Mouse (Mus musculus) cerebellum, adult 18-20 months (tissue): ENCODE data around the gene Tex2.

ENCODE experiments used
- DNase-seq, 2 experiments: peaks; one replicate each; pipeline ENCODE4 v3.0.0; 2021

Tex2 gene

DNA sequence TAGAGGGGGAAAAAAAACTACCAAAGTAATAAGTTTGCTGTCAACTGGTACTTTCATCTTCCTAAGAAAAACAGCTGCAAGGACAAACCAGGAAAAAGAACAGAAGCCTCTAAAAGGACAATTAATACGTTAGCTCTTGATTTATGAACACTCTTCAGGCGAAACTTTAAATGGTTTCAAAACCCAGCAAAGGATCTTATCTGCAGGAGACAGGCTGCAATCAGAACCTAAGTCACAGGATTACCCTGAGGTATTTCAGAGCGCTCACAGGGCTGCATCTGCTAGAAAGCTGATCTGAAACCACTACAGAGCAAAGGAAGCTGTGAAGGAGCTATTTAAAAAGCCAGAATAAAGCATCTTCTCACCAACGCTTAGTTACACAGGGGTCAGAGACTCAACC, 131.6 kb downstream of the Tex2 start:
- DNase-seq, result no peak

DNA sequence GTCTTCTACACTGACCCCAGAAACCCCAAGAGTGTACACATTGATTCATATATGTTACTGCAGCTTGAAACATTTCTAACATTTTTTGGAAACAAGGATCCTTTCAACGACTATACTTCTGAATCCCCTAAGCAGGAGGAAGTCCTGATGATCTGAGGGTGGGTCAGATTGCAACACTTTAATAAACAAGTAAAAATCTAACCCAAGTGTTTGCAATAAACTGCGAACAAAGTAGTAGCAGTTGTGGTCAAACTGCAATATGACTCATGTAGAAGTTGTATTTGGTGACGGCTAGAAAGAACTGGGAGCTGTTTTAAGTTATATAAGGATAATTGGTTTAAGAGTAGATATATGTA, 132.7 kb downstream of the Tex2 start:
- DNase-seq, result no peak

DNA sequence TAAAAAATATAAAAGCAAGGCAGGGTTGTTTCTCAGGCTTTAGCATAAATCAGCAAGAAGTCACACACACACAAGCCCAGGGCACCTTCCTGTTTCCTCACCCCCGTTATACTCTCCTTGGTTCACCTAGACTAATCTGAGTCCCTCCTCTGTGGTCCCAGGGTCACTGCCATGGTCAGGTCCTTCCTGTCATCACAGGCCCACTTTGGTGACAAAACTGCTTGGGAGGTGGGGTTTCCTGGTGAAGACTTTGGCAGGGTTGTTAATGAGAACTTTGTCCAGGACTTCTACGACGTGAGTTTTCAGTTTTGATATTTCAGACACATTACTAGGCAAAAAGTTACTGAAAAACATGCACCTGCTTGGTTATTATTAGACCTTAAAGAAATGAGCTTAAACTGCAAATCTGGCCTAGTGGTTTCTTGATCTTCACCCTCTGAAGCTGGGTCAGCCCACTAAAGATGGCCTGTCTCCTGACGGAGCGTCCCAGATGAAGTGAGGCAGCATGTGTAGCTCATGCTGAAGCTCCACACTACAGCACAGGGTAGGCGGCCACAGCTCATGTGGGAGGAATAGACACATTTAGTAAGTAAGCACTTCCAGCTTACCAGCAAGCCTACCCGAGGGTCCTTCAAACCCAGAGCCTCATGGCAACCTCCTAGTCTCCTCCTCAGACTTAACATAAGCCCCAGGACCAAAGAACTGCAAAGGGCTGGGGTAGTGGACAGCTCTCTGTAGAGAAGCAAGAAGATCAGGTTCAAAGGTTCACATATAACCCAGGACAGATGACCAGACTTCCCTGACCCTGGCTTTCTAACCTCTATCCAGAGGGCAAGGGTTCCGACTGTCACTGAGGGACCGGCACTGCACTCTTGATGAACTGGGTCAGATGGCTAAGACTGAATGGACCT, 133.3 kb downstream of the Tex2 start:
- DNase-seq, result no peak

DNA sequence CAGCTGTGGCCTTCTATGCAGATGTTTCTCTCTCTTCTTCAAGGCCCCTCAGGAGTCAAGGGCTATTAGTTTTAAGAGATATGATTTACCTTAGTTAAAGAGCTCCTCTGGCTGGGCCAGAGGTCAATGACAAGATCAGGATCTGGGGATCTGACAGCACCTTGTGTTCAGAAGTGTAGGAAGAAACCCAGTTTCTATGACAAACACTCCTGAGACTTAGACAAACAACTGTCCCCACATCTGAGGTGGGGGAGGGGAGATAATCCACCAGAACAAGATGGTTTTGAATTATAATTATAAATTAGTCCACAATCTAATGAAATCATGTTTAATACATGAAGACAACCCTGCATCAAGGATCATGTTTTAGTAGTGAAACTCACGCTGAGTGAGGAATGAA, 134.5 kb downstream of the Tex2 start:
- no peak for DNase-seq

DNA sequence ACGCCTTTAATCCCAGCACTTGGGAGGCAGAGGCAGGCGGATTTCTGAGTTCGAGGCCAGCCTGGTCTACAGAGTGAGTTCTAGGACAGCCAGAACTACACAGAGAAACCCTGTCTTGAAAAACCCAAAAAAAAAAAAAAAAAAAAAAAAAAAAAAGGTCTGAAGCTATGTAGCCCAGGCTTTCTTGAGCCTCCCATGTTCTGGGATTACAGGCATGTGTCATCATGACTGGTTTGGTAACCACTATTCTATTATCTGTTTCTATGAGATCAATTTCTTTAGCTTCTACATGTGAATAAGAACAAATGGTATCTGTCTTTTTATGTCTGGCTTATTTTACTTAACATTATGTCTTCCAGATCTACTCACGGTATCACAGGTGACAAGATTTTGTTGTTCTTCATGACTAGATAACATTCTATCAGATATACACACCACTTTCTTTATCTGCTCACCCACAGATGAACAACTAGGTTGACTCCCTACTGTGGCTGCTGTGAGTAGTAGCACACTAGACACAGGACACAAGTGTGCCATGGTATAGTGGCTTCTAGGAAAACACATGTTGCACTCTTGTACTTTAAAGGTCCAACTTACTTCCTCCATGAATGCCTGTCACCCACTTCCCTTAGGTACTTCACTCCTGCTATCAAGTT, 135.6 kb downstream of the Tex2 start:
- DNase-seq, result no peak

DNA sequence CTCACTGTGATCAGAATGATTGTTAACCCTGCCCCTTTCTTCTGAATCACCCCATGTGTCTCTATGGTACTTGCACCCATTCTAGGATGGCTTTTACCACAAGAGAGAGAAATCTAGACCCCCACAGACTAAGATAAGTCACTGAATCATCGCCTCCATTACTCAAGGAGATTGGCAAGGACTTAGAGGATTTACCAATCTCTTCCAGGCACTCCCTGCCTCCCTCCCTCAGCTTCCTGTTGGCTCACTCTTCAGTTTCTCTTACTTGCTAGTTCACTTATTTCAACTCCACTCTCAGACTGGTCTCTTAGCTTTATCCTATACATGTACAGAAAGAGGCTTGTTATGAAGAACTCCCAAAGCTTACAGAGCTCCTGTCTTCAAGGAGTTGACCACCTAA, 137.9 kb downstream of the Tex2 start:
- DNase-seq, result no peak

DNA sequence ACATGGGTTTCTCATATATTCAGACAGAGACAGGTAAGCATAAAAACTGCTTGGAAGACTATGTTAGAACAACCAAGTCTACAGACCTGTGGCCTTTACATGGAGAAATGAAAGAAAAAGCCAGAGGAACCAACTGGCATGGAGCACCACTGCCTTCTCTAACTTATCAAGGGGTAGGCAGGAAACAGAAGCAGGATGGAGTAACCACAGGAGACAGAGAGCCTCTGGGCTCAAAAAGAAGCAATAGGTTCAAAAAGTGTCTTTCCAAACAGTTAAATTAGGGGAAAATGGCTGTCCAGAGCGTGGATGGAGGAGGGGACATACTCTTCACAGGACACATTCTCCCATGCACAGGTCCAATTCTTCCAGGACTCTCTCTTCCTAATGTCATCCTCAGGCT, 141.6 kb downstream of the Tex2 start:
- DNase-seq, result no peak

DNA sequence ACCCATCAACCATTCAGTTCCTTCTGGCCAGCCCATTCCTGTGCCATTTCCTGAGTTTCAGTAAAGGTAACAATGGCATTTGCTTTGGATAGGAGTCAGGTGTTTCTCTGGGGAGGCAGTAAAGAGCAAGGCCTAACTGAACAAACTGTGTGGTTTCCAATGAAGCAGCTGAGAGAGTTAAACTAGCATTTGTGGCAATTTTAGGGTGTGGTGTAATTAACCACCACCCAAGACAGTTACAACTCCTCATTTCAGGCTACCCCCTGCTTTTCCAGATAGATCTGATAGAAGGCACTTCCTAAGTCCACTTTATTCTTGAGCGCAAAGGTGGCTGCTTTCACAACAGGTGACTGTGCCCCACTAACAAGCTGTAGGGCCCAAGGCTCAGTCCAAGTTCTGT, 144.7 kb downstream of the Tex2 start:
- DNase-seq, result no peak

DNA sequence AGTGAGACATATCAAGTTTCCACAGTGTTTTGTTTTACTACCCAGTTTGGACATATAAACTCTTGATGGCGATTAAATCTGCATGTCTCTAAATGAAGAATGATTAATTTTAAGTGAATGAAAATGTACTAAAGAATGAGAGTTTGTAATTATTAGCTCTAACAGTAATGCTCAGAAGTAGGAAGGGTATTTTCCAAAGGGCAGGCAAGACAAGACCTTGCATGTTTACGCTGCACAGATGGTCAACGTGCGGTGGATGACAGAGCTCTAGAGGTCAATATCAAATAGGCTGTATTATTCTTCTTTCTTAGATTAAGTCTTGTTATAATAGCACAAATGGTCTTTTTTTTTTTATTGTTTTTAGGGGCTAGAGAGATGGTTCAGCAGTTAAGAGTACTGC, 147.3 kb downstream of the Tex2 start:
- no peak for DNase-seq

DNA sequence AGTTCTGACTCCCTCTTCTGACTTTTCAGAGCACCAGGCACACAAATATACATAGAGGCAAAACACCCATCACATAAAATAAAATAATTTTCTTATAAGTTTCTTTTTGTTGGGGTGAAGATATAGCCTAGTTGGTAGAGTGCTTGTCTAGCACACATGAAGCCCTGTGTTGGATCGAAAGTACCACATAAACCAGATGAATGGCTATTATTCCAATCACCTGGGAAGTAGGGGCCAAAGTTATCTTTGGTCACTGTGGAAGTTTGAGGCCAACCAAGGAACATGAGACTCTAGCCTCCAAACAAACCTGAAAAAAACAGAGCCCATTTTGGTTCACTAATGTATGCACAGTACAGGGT, 147.7 kb downstream of the Tex2 start:
- no peak for DNase-seq

DNA sequence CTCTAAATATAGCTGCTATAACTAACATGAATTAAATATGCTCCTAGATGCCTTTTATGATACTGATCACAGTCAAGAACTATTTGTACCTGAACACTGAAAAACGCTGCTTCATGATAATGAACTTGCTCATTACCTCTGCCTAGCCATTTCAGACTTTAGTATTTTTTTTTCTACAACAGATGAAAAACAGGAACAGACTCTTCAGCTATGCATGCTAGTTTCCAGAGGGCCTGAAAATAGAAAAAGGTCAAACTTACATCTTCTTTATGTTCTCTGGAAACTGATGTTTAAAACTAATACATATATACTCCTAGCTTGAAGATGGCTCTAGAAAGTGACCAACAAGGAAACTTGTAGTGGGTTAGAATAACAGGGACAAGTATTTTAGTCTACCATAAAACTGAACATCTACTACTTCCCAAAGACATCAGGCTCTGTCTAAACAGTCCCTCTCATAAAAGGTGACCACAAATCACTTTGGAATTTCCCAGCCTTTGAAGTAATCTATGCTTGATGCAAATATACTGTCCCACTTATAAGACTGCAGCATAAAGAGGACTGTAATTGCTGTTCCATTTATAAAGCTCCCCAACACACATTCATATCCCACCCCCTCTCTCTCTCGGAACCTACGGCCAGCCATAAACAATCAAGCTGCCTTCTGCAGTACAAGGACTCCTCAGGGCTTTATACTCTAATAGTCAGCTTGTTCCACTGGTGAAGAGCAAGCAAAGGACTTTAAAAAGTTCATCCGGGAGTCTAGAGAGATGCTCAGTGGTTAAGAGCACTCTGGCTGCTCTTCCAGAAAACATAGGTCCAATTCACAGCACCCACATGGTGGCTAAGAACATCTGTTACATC, 148.3 kb downstream of the Tex2 start:
- DNase-seq, result no peak

DNA sequence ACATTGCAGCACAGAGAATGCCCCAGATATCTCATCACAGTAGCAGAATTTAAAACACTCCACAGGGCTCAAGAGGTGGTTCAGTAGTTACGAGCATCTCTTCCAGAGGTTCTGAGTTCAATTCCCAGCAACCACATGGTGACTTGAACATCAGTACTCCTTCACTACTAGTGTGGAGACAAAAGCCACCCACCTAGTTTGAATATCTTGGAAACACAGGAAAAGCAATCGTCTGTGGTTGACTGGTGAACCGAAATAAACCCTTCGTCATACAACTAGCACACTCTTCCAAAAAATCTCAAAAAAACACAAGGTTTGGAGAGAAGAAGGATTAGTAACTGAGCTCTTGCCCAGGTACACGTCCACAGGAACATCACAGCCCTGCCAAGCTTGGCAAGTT, 149.4 kb downstream of the Tex2 start:
- DNase-seq, result no peak

DNA sequence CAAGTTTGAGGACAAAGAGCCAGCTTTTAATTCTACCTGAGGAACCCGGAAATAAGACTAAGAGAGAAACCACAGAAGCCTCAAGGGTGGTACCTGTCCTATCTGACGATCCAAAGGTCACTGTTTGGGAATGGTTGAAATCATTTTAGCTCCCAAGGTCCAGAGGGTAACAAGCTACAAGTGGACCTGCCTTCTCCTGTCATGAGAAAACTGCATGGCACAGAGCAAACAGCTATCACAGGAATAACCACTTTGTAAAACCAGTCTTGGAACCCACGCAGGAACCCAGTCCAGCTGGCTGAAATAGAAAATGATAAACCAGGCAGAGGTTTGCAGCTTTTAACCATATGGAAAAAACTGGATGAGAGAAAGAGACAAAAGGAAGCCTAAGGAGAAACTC, 150.9 kb downstream of the Tex2 start:
- DNase-seq, result no peak

DNA sequence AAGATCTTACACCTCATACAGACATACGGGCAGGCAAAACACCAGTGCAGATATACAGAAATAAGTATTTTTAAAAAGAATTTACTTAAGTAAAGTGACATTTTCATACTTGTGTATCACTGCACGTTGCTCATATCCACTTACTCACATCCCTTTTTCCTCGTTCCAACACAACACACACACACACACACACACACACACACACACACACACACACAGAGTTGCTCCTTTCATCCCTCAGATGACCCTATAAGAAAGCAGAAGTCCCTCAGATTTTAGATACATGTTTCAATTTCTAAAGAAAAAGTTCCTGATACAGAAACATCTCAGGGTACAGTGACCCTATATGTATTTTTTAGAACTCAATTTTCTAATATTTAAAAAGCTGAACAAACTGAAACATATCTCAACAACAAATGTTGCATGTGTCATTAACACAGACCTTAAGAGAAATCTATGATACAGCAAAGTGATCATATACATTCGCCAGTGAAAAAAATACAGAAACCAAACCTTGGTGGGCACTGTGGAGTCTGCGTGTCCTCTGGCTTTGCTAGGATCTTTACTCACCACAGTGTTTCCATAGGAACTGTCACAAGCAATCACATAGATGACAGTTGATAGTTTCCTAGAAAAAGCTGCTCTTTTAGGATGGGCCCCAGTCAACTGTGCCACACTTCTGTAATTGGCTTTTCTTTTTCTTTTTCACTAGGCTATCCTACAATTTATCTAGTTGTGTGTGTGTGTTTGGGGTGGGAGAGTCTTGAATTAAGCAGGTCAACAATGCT, 151.9 kb downstream of the Tex2 start:
- DNase-seq, result no peak

DNA sequence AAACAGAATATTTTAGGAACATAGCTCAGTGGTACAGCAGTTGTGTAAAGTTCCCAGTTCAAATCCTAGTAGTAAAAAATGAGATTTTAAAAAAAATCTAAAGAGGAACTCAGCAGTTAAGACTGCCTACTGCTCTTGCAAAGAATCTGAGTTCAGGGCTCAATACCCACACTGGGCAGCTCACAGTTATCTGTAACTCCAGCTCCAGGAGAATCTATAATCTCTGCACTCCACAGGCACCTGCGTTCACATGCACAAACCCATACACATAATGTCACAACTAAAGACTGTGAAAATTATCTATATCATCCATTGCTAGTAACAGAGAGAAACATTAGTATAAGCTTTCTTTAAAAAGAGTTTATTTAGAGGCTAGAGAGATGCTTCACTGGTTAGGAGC, 152.6 kb downstream of the Tex2 start:
- no peak for DNase-seq

DNA sequence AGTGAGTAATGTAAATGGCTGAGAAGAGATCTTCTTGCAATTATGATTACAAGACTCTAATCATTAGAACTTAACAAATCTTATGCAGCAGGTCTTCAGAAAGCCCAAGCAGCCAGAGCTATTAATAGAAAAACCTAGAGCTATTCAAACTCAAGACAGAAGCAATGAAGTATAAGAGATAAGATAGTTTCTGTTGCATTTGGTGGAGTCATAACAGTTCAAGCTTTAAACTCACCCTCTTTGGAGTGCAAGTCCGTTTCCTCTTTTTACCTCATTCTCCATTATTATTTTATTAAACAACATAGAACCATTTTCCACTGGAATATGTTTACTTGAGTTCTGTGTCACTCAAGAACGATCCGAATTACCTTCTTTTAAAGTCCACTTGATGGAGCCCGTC, 154.7 kb downstream of the Tex2 start:
- no peak for DNase-seq
